Mouse (Mus musculus): ENCODE measurements around the gene Scgb2b20. TPM values are rescaled to one million over a fixed set of nuclear protein-coding genes. Genes with fewer than 3 reads are reported as not detected.

Scgb2b20 gene
- not detected in 2 replicates for polyA plus RNA-seq (2015; fragmentation: Nextera tagmentation; extraction: Ambion mirVana)

DNA sequence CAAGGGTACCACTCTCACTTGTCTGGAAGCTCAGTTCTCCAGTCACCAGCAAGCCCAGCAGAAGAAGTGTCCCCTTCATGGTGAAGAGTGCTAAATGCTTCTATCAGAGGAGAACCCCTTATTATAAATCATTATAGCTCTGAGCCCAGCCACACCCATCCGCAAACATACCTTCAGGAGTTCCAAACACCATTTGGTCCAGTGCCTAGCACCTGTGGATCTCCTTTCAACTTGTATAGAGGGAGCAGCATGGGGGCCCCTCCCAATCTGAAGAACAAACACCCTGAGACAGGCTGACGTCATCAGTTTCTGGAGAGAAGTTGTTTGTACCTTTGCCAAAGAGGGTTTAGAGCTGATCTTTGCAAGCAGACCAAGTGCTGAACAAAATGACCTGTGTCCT lies at the start of gene Scgb2b20:
Scgb2b20 (minus strand) TSS at position 101 of the 400 bp plus-strand sequence.

DNA sequence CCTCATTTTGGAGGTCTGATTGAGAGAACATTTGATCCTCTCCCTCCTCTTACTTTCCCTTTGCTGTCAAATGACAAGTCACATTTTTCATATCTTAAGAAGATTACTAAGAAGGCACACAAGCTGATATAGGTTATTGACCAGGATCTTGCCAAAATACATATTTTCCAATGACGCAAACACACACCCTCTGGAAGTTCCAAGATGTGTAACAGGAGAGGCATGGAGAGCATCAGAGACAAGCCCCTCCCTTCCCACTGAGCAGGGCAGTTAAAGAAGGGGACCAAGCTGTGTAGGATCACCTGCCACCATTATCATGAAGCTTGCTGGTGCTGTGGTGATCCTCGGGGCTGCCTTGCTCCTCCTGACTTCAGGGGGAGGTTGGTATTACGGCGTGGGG lies 6.8 kb upstream of the Scgb2b20 start, which contains the start of gene Scgb1b20:
Scgb1b20 (plus strand) TSS at position 301 of the 400 bp plus-strand sequence.

Other genes with a start within 250 kb of the Scgb2b20 start
- gene Scgb2b18, start 192.5 kb downstream of the Scgb2b20 start, polyA plus RNA-seq (2015; fragmentation: Nextera tagmentation; extraction: Ambion mirVana): not detected in 2 replicates
- not detected in 2 replicates for gene Scgb1b18, start 180.8 kb downstream of the Scgb2b20 start, polyA plus RNA-seq (2015; fragmentation: Nextera tagmentation; extraction: Ambion mirVana)
- gene Scgb2b19, start 86.0 kb downstream of the Scgb2b20 start, polyA plus RNA-seq (2015; fragmentation: Nextera tagmentation; extraction: Ambion mirVana): not detected in 2 replicates
- not detected in 2 replicates for gene Scgb1b19, start 79.0 kb downstream of the Scgb2b20 start, polyA plus RNA-seq (2015; fragmentation: Nextera tagmentation; extraction: Ambion mirVana)
- not detected in 2 replicates for gene Scgb1b20, start 6.9 kb upstream of the Scgb2b20 start, polyA plus RNA-seq (2015; fragmentation: Nextera tagmentation; extraction: Ambion mirVana)
- gene Scgb2b21, start 154.1 kb upstream of the Scgb2b20 start, polyA plus RNA-seq (2015; fragmentation: Nextera tagmentation; extraction: Ambion mirVana): not detected in 2 replicates

Measured in urinary bladder, postnatal 0 days (tissue).